Mouse (Mus musculus) olfactory bulb, adult 2 months (tissue): Measurements from ENCODE around the gene Zfp106.

Source experiments
- CTCF ChIP-seq: fragments of 200-500 bp; IDR thresholded peaks from 2 replicates; pipeline ENCODE4 v1.5.1; 2012; ENCODE audit warnings: low read depth, mild to moderate bottlenecking, low read length, moderate library complexity; ENCODE audit not compliant: insufficient read depth
- POLR2A ChIP-seq: fragments of 200-500 bp; IDR thresholded peaks from 2 replicates; pipeline ENCODE4 v1.6.1; 2012; ENCODE audit warnings: mild to moderate bottlenecking, low read depth, low read length, moderate library complexity; ENCODE audit not compliant: insufficient read depth

GRCm38 (mm10) chr2:120556868-120557267, 6.8 kb downstream of the Zfp106 start:
- TF ChIP-seq POLR2A (no peak), CTCF (no peak)
